Mouse (Mus musculus) forebrain, embryonic 12.5 days (tissue): ENCODE data around the gene Gm9736. TPM values are rescaled to one million over a fixed set of nuclear protein-coding genes. Genes with fewer than 3 reads are reported as not detected.
"Not testable (repeated sequence)": the region's sequence is repeated elsewhere in the genome, so short reads cannot be mapped to it uniquely, and the experiment has no call there.

ENCODE experiments used
- ATAC-seq: fragments of 200-750 bp; cut with Nextera tagmentation; 2 replicates; pipeline ENCODE4 v1.8.0; 2017; ENCODE audit warnings: moderate TSS enrichment; ENCODE audit not compliant: low FRiP score
- H3K27ac ChIP-seq: fragments of 300-500 bp; sonication (generic); 2 replicates; pipeline ENCODE4 v1.5.1; 2016; ENCODE audit warnings: mild to moderate bottlenecking
- H3K27me3 ChIP-seq: fragments of 300-500 bp; sonication (generic); 2 replicates; pipeline ENCODE4 v1.6.1; 2016; ENCODE audit warnings: mild to moderate bottlenecking
- H3K36me3 ChIP-seq: fragments of 300-500 bp; sonication (generic); replicated peaks from 2 replicates; pipeline ENCODE4 v1.6.1; 2016; ENCODE audit warnings: mild to moderate bottlenecking
- H3K4me1 ChIP-seq: fragments of 300-500 bp; sonication (generic); 2 replicates; pipeline ENCODE4 v1.6.1; 2016
- H3K4me2 ChIP-seq: fragments of 300-500 bp; sonication (generic); 2 replicates; pipeline ENCODE4 v1.6.1; 2016; ENCODE audit warnings: mild to moderate bottlenecking, moderate library complexity
- H3K4me3 ChIP-seq: fragments of 300-500 bp; sonication (generic); replicated peaks from 2 replicates; pipeline ENCODE4 v1.5.1; 2016; ENCODE audit warnings: mild to moderate bottlenecking
- H3K9ac ChIP-seq: fragments of 300-500 bp; sonication (generic); 2 replicates; pipeline ENCODE4 v1.6.1; 2016; ENCODE audit warnings: mild to moderate bottlenecking
- H3K9me3 ChIP-seq: fragments of 300-500 bp; sonication (generic); 2 replicates; pipeline ENCODE4 v1.6.1; 2016
- WGBS: fragments of 180-500 bp; shearing (Covaris S2); methylation state at CpG from one replicate; pipeline ENCODE4 v1.1.7; 2016; 5-methylcytosine and 5-hydroxymethylcytosine counted together
- polyA plus RNA-seq: library from polyadenylated mRNA; unstranded; fragments of >200 nt; fragmentation: Nextera tagmentation; extraction: Ambion mirVana; gene quantifications from 2 replicates; pipeline ENCODE4 v1.2.1, GENCODE M21; 2016

Gene Gm9736
- polyA plus RNA-seq, 1 experiment from 2014 or later, result not detected

GRCm38 (mm10) chr10:77769727-77770126 lies 18.6 kb upstream of the Gm9736 start:
- no peaks in the 10 kb centered on the region for H3K4me1 ChIP-seq
- no peaks in the 10 kb centered on the region for H3K9me3 ChIP-seq
- WGBS, result 77% methylated on average over 1 of the region's 1 CpGs
- no peak overlapping the region for H3K4me2 ChIP-seq
- H3K9ac ChIP-seq, result no peak overlapping the region
- H3K27ac ChIP-seq, result no peak overlapping the region
- H3K4me3 ChIP-seq, result no peak overlapping the region
- H3K27me3 ChIP-seq, result no peaks in the 10 kb centered on the region
- no peak for ATAC-seq
- no peaks in the 10 kb centered on the region for H3K36me3 ChIP-seq

GRCm38 (mm10) chr10:77759582-77759981 lies 8.4 kb upstream of the Gm9736 start, which contains the start of gene Gm3233:
Gene Gm3233, minus strand, starts transcription at chr10:77759682.
- H3K36me3 ChIP-seq, H3K27me3 ChIP-seq, ATAC-seq, H3K4me1 ChIP-seq, H3K4me3 ChIP-seq, H3K9ac ChIP-seq, H3K4me2 ChIP-seq, H3K27ac ChIP-seq, H3K9me3 ChIP-seq: not testable (repeated sequence)
- no CpG with 5 or more reads among the region's 1 CpGs for WGBS

- Histone ChIP-seq H3K27me3 (no peaks in the 10 kb centered on the region), H3K36me3 (no peaks in the 10 kb centered on the region), H3K9me3 (no peaks in the 10 kb centered on the region), H3K27ac (no peak overlapping the region), H3K4me2 (no peak overlapping the region), H3K4me1 (no peaks in the 10 kb centered on the region), H3K9ac (no peak overlapping the region), H3K4me3 (no peak overlapping the region)
- no peak for ATAC-seq
Measured at GRCm38 (mm10) chr10:77753448-77753847, 2.3 kb upstream of the Gm9736 start.

GRCm38 (mm10) chr10:77752312-77752711 lies 1.2 kb upstream of the Gm9736 start:
- H3K9me3 ChIP-seq, H3K4me2 ChIP-seq, H3K4me1 ChIP-seq, H3K27ac ChIP-seq, H3K36me3 ChIP-seq, ATAC-seq, H3K9ac ChIP-seq, H3K4me3 ChIP-seq, H3K27me3 ChIP-seq: not testable (repeated sequence)
- WGBS, result 67% methylated on average over 3 of the region's 3 CpGs

- not testable (repeated sequence) for H3K9ac ChIP-seq, H3K9me3 ChIP-seq, H3K4me1 ChIP-seq, H3K4me3 ChIP-seq, H3K27me3 ChIP-seq, H3K4me2 ChIP-seq, H3K36me3 ChIP-seq, ATAC-seq, H3K27ac ChIP-seq
- WGBS, result 83% methylated on average over 1 of the region's 1 CpGs
Measured at GRCm38 (mm10) chr10:77750686-77751085, 468 bp downstream of the Gm9736 start.

GRCm38 (mm10) chr10:77741924-77742688 lies 9.0 kb downstream of the Gm9736 start, which contains the start of gene Gm18596:
Gene Gm18596, minus strand, starts transcription at chr10:77742638.
- not testable (repeated sequence) for H3K36me3 ChIP-seq, H3K27me3 ChIP-seq, H3K9me3 ChIP-seq, H3K4me3 ChIP-seq, ATAC-seq, H3K9ac ChIP-seq, H3K4me2 ChIP-seq
- 59% methylated on average over 5 of the region's 5 CpGs for WGBS
- Histone ChIP-seq H3K4me1 (peaks cover 16% of the 10 kb centered on the region), H3K27ac (peak within 1 kb of the TSS; percentile 43; the same call in 1 of the 2 replicates)

- Histone ChIP-seq H3K4me3 (no peak overlapping the region), H3K9ac (no peak overlapping the region), H3K27ac (no peak overlapping the region), H3K4me1 (peaks cover 17% of the 10 kb centered on the region), H3K4me2 (no peak overlapping the region), H3K36me3 (no peaks in the 10 kb centered on the region), H3K9me3 (no peaks in the 10 kb centered on the region), H3K27me3 (no peaks in the 10 kb centered on the region)
- 93% methylated on average over 4 of the region's 4 CpGs for WGBS
- ATAC-seq, result no peak
Measured at GRCm38 (mm10) chr10:77738929-77739328, 12.2 kb downstream of the Gm9736 start.

GRCm38 (mm10) chr10:77735928-77736327 lies 15.2 kb downstream of the Gm9736 start:
- no peak overlapping the region for H3K4me3 ChIP-seq
- no peaks in the 10 kb centered on the region for H3K9me3 ChIP-seq
- no peak overlapping the region for H3K27ac ChIP-seq
- no peak overlapping the region for H3K9ac ChIP-seq
- WGBS, result 82% methylated on average over 1 of the region's 1 CpGs
- no peaks in the 10 kb centered on the region for H3K36me3 ChIP-seq
- peaks cover 12% of the 10 kb centered on the region for H3K4me1 ChIP-seq
- no peak for ATAC-seq
- no peaks in the 10 kb centered on the region for H3K27me3 ChIP-seq
- no peak overlapping the region for H3K4me2 ChIP-seq

GRCm38 (mm10) chr10:77729241-77729640 lies 21.9 kb downstream of the Gm9736 start:
- WGBS, result 59% methylated on average over 4 of the region's 4 CpGs
- no peak for ATAC-seq
- no peak overlapping the region for H3K9ac ChIP-seq

GRCm38 (mm10) chr10:77728280-77728679 lies 22.9 kb downstream of the Gm9736 start:
- 63% methylated on average over 4 of the region's 4 CpGs for WGBS
- Histone ChIP-seq H3K4me2 (no peak overlapping the region), H3K36me3 (no peaks in the 10 kb centered on the region), H3K9ac (no peak overlapping the region), H3K4me3 (no peak overlapping the region), H3K9me3 (no peaks in the 10 kb centered on the region), H3K27me3 (no peaks in the 10 kb centered on the region), H3K4me1 (no peaks in the 10 kb centered on the region), H3K27ac (no peak overlapping the region)
- ATAC-seq, result no peak

More at GRCm38 (mm10) chr10:77729241-77729640, 21.9 kb downstream of the Gm9736 start:
- no peaks in the 10 kb centered on the region for H3K27me3 ChIP-seq
- H3K36me3 ChIP-seq, result no peaks in the 10 kb centered on the region
- H3K27ac ChIP-seq, result no peak overlapping the region
- no peaks in the 10 kb centered on the region for H3K9me3 ChIP-seq
- no peak overlapping the region for H3K4me2 ChIP-seq
- H3K4me1 ChIP-seq, result no peaks in the 10 kb centered on the region
- H3K4me3 ChIP-seq, result no peak overlapping the region

GRCm38 (mm10) chr10:77726186-77726585 lies 25.0 kb downstream of the Gm9736 start, which contains the start of gene Gm10100:
Gene Gm10100, plus strand, starts transcription at chr10:77726486.
- Histone ChIP-seq H3K36me3 (no peaks in the 10 kb centered on the region), H3K27ac (no peak within 1 kb of the TSS), H3K27me3 (no peaks in the 10 kb centered on the region), H3K4me2 (no peak within 1 kb of the TSS), H3K9me3 (no peaks in the 10 kb centered on the region), H3K9ac (no peak within 1 kb of the TSS), H3K4me3 (no peak within 1 kb of the TSS), H3K4me1 (no peaks in the 10 kb centered on the region)
- ATAC-seq, result no peak
- WGBS, result 32% methylated on average over 3 of the region's 3 CpGs

GRCm38 (mm10) chr10:77724855-77725254 lies 26.3 kb downstream of the Gm9736 start:
- H3K9ac ChIP-seq, result no peak overlapping the region
- H3K4me3 ChIP-seq, result no peak overlapping the region
- H3K9me3 ChIP-seq, result 0 out of 2 replicates have a peak, but pooled peaks cover 4% of the 10 kb centered on the region
- 76% methylated on average over 8 of the region's 8 CpGs for WGBS
- no peaks in the 10 kb centered on the region for H3K27me3 ChIP-seq
- no peak overlapping the region for H3K27ac ChIP-seq
- H3K36me3 ChIP-seq, result no peaks in the 10 kb centered on the region
- no peak for ATAC-seq
- H3K4me1 ChIP-seq, result no peaks in the 10 kb centered on the region
- no peak overlapping the region for H3K4me2 ChIP-seq

- not testable (repeated sequence) for H3K9ac ChIP-seq, H3K4me1 ChIP-seq, H3K4me2 ChIP-seq, H3K4me3 ChIP-seq, H3K27me3 ChIP-seq, H3K36me3 ChIP-seq, ATAC-seq, H3K27ac ChIP-seq, H3K9me3 ChIP-seq
- WGBS, result 88% methylated on average over 1 of the region's 1 CpGs
Measured at GRCm38 (mm10) chr10:77720299-77720698, 30.9 kb downstream of the Gm9736 start, which contains the start of gene Krtap12-1. Gene Krtap12-1, plus strand, starts transcription at chr10:77720599.
